Mouse (Mus musculus): ENCODE results near the gene Irak3. TPM values are rescaled to one million over a fixed set of nuclear protein-coding genes. Genes with fewer than 3 reads are reported as not detected.
A peak's percentile ranks its signal among the peaks of the same experiment; 100 is the strongest.

The Irak3 gene
- polyA plus RNA-seq (2012; rRNA removed): 19.9 and 24.3 TPM in 2 replicates

DNA sequence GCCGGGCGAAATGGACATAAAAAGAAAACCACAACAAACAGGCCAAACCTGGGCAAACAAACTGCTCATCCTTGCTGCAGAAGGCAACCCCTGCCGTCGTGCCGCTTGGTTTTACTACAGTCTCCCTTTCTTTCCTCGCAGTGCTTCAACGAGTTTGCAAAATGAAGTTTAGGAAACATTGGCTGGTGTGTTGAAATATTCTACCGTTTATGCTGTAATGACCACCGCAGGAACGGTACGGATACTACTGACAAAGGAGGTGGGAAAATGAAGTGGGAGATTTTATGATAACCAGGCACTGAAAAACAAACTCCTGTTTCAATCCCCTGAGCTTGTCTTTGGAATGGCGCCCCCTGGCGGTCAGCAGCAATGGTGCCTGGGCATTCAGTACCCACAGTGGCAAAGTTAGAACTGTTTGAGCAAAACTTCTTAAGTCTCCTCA lies at the start of gene Irak3:
Gene Irak3, minus strand, starts transcription at position 170 of the 442 bp plus-strand sequence.
- H3K36me3 ChIP-seq (ENCODE audit: control insufficient read depth, insufficient read depth, low read length): no peaks in the 10 kb centered on the region
- H3K27me3 ChIP-seq (ENCODE audit: control insufficient read depth, insufficient read depth, low read length): no peaks in the 10 kb centered on the region; the same call in 1 of the 2 replicates
- H3K4me1 ChIP-seq (ENCODE audit: control insufficient read depth, insufficient read depth, low read length): peaks cover 6% of the 10 kb centered on the region
- H3K27ac ChIP-seq (ENCODE audit: control insufficient read depth, insufficient read depth, low read depth, low read length): peak within 1 kb of the TSS; percentile 46
- H3K4me3 ChIP-seq (ENCODE audit: control insufficient read depth, low read depth, low read length): peak within 1 kb of the TSS; percentile 71
- TF ChIP-seq POLR2A (IDR thresholded peaks at IDR 0.05; ENCODE audit: control insufficient read depth, low read depth, low read length) (no peak), CTCF (IDR thresholded peaks at IDR 0.05; ENCODE audit: control insufficient read depth, insufficient read depth, insufficient replicate concordance, low read depth, low read length) (peak; percentile 97)

GRCm38 (mm10) chr10:120250911-120251683 lies 49.2 kb upstream of the Irak3 start:
- TF ChIP-seq CTCF (IDR thresholded peaks at IDR 0.05; ENCODE audit: control insufficient read depth, insufficient read depth, insufficient replicate concordance, low read depth, low read length): no peak
- no peak for TF ChIP-seq POLR2A (IDR thresholded peaks at IDR 0.05; ENCODE audit: control insufficient read depth, low read depth, low read length)
- H3K36me3 ChIP-seq (ENCODE audit: control insufficient read depth, insufficient read depth, low read length): no peaks in the 10 kb centered on the region
- H3K27me3 ChIP-seq (ENCODE audit: control insufficient read depth, insufficient read depth, low read length): no peaks in the 10 kb centered on the region
- H3K27ac ChIP-seq (ENCODE audit: control insufficient read depth, insufficient read depth, low read depth, low read length): no peak overlapping the region
- no peak overlapping the region for H3K4me3 ChIP-seq (ENCODE audit: control insufficient read depth, low read depth, low read length)
- no peaks in the 10 kb centered on the region for H3K4me1 ChIP-seq (ENCODE audit: control insufficient read depth, insufficient read depth, low read length)

GRCm38 (mm10) chr10:120246994-120247750 lies 45.2 kb upstream of the Irak3 start:
- no peak overlapping the region for H3K4me3 ChIP-seq (ENCODE audit: control insufficient read depth, low read depth, low read length)
- no peaks in the 10 kb centered on the region for H3K27me3 ChIP-seq (ENCODE audit: control insufficient read depth, insufficient read depth, low read length)
- no peak overlapping the region for H3K27ac ChIP-seq (ENCODE audit: control insufficient read depth, insufficient read depth, low read depth, low read length)
- no peaks in the 10 kb centered on the region for H3K4me1 ChIP-seq (ENCODE audit: control insufficient read depth, insufficient read depth, low read length)
- no peaks in the 10 kb centered on the region for H3K36me3 ChIP-seq (ENCODE audit: control insufficient read depth, insufficient read depth, low read length)
- TF ChIP-seq CTCF (IDR thresholded peaks at IDR 0.05; ENCODE audit: control insufficient read depth, insufficient read depth, insufficient replicate concordance, low read depth, low read length): no peak
- TF ChIP-seq POLR2A (IDR thresholded peaks at IDR 0.05; ENCODE audit: control insufficient read depth, low read depth, low read length): no peak

GRCm38 (mm10) chr10:120245681-120246080 lies 43.8 kb upstream of the Irak3 start:
- Histone ChIP-seq H3K4me1 (ENCODE audit: control insufficient read depth, insufficient read depth, low read length) (no peaks in the 10 kb centered on the region), H3K36me3 (ENCODE audit: control insufficient read depth, insufficient read depth, low read length) (no peaks in the 10 kb centered on the region), H3K27ac (ENCODE audit: control insufficient read depth, insufficient read depth, low read depth, low read length) (no peak overlapping the region), H3K27me3 (ENCODE audit: control insufficient read depth, insufficient read depth, low read length) (no peaks in the 10 kb centered on the region), H3K4me3 (ENCODE audit: control insufficient read depth, low read depth, low read length) (no peak overlapping the region)
- TF ChIP-seq CTCF (IDR thresholded peaks at IDR 0.05; ENCODE audit: control insufficient read depth, insufficient read depth, insufficient replicate concordance, low read depth, low read length) (no peak), POLR2A (IDR thresholded peaks at IDR 0.05; ENCODE audit: control insufficient read depth, low read depth, low read length) (no peak)

DNA sequence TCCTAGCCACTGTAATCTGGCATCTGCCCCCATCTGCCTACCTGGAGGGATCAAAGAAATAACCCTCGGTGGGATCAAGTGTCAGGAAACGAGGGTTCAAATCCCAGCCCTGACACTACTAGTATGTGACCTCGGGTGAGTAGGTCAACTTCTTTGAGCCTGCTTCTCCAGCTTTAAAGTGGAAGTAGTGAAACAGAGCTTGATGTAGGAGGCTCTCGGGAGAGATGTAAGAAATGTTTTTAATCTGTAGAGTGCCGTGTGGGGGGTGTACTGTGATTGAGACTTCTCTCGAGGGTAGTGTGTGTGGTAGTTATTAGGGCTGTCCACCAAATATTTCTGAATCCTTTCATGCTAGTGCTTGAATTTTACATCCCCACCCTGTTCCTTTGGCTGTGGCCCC lies 40.5 kb upstream of the Irak3 start:
- TF ChIP-seq CTCF (IDR thresholded peaks at IDR 0.05; ENCODE audit: control insufficient read depth, insufficient read depth, insufficient replicate concordance, low read depth, low read length) (no peak), POLR2A (IDR thresholded peaks at IDR 0.05; ENCODE audit: control insufficient read depth, low read depth, low read length) (no peak)
- Histone ChIP-seq H3K4me1 (ENCODE audit: control insufficient read depth, insufficient read depth, low read length) (peaks cover 6% of the 10 kb centered on the region), H3K4me3 (ENCODE audit: control insufficient read depth, low read depth, low read length) (no peak overlapping the region), H3K27ac (ENCODE audit: control insufficient read depth, insufficient read depth, low read depth, low read length) (no peak overlapping the region), H3K27me3 (ENCODE audit: control insufficient read depth, insufficient read depth, low read length) (no peaks in the 10 kb centered on the region), H3K36me3 (ENCODE audit: control insufficient read depth, insufficient read depth, low read length) (no peaks in the 10 kb centered on the region)

GRCm38 (mm10) chr10:120239476-120239875 lies 37.5 kb upstream of the Irak3 start:
- TF ChIP-seq POLR2A (IDR thresholded peaks at IDR 0.05; ENCODE audit: control insufficient read depth, low read depth, low read length) (no peak), CTCF (IDR thresholded peaks at IDR 0.05; ENCODE audit: control insufficient read depth, insufficient read depth, insufficient replicate concordance, low read depth, low read length) (no peak)
- Histone ChIP-seq H3K27ac (ENCODE audit: control insufficient read depth, insufficient read depth, low read depth, low read length) (no peak overlapping the region), H3K36me3 (ENCODE audit: control insufficient read depth, insufficient read depth, low read length) (no peaks in the 10 kb centered on the region), H3K27me3 (ENCODE audit: control insufficient read depth, insufficient read depth, low read length) (no peaks in the 10 kb centered on the region), H3K4me1 (ENCODE audit: control insufficient read depth, insufficient read depth, low read length) (peaks cover 6% of the 10 kb centered on the region), H3K4me3 (ENCODE audit: control insufficient read depth, low read depth, low read length) (peak overlapping the region; percentile 14; the same call in 1 of the 2 replicates)

DNA sequence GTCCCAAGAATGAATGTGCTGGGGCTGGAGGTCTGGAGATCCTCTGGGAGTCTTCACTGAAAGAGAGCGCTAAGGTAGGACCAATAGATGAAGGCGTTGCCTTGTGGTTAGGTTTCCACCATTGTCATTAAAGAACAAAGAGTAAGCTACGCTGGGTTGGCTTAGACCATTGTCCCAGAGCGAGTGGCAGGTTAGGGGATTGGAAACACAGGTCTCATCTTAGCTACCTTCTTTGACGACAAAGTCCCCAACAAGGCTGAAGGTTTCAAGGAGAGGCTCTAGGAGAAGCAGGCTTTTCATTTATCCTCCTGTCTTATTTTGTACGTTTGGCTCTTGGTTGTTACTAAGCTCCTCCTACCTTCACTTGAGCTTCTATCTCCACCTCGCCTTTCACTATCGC lies 36.3 kb upstream of the Irak3 start:
- H3K27ac ChIP-seq (ENCODE audit: control insufficient read depth, insufficient read depth, low read depth, low read length): no peak overlapping the region
- no peak overlapping the region for H3K4me3 ChIP-seq (ENCODE audit: control insufficient read depth, low read depth, low read length)
- H3K36me3 ChIP-seq (ENCODE audit: control insufficient read depth, insufficient read depth, low read length): no peaks in the 10 kb centered on the region
- H3K27me3 ChIP-seq (ENCODE audit: control insufficient read depth, insufficient read depth, low read length): no peaks in the 10 kb centered on the region
- H3K4me1 ChIP-seq (ENCODE audit: control insufficient read depth, insufficient read depth, low read length): peaks cover 12% of the 10 kb centered on the region
- TF ChIP-seq POLR2A (IDR thresholded peaks at IDR 0.05; ENCODE audit: control insufficient read depth, low read depth, low read length): no peak
